Mouse (Mus musculus): Measurements from ENCODE around the gene Etnk1. TPM values are rescaled to one million over a fixed set of nuclear protein-coding genes. Genes with fewer than 3 reads are reported as not detected.
A peak's percentile ranks its signal among the peaks of the same experiment; 100 is the strongest.

The Etnk1 gene
- 19.7 and 22.9 TPM in 2 replicates for polyA plus RNA-seq (2016; fragmentation: Nextera tagmentation; extraction: Ambion mirVana)

GRCm38 (mm10) chr6:143166452-143167357, at the start of gene Etnk1:
TSS of gene Etnk1 (plus strand) at chr6:143167221.
- Histone ChIP-seq H3K9me3 (no peaks in the 10 kb centered on the region), H3K4me3 (peak within 1 kb of the TSS; percentile 83), H3K27me3 (ENCODE audit: insufficient read depth, poor library complexity, severe bottlenecking) (peaks cover 15% of the 10 kb centered on the region; the same call in 1 of the 2 replicates), H3K27ac (peak within 1 kb of the TSS; percentile 96), H3K4me1 (replicated peaks) (peaks cover 39% of the 10 kb centered on the region), H3K36me3 (peaks cover 12% of the 10 kb centered on the region; the same call in 1 of the 2 replicates)
- WGBS = 1% methylated on average over 81 of the region's 81 CpGs
- DNase-seq (ENCODE audit: low spot score) = peak; percentile 92

DNA sequence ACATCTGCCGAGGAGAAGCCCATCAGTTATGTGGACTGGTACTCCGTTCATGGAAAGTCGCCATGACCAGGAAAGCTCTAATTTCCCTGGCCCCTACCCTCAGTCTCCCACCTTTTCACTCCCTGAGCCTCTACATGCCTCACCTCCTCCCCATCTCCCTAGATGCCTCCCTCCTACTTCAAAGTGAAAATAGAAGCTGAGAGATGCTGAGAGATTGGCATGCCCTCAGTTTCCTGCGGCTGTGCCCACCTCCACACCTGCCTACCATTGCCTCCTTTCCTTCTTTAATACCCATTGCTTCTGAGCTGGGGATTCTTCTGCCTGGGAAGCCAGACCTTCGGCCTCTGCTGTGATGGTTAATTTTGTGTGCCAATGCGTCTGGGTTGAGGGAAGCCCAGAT, 47.7 kb upstream of the Etnk1 start:
- peaks cover 6% of the 10 kb centered on the region; the same call in 1 of the 2 replicates for H3K9me3 ChIP-seq
- no peak overlapping the region for H3K27ac ChIP-seq
- no peak for DNase-seq (ENCODE audit: low spot score)
- H3K4me3 ChIP-seq = no peak overlapping the region
- 90% methylated on average over 6 of the region's 6 CpGs for WGBS
- H3K27me3 ChIP-seq (ENCODE audit: insufficient read depth, poor library complexity, severe bottlenecking) = no peaks in the 10 kb centered on the region
- peaks cover 10% of the 10 kb centered on the region for H3K4me1 ChIP-seq (replicated peaks)
- no peaks in the 10 kb centered on the region for H3K36me3 ChIP-seq

DNA sequence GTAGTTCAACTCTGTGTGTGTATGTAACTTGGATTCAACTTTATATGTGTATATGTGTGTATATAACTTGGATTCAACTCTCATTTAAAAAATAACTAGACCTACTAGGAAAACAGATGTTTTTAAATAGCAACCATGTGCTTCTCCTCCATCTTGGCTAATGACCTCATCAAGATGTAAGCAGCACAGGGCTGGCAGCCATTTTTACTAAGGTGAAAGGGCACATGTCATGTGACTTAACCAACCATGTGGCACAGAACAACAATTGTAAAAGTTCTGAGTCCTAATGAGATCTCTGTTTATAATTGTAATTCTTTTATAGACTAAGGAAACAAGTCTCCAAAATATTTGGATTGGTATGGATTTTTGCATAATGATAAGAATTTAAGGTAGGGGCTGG, 41.3 kb upstream of the Etnk1 start:
- peaks cover 4% of the 10 kb centered on the region; the same call in 1 of the 2 replicates for H3K9me3 ChIP-seq
- no peaks in the 10 kb centered on the region for H3K4me1 ChIP-seq (replicated peaks)
- H3K4me3 ChIP-seq = no peak overlapping the region
- H3K36me3 ChIP-seq = no peaks in the 10 kb centered on the region
- no peak overlapping the region for H3K27ac ChIP-seq
- no peaks in the 10 kb centered on the region for H3K27me3 ChIP-seq (ENCODE audit: insufficient read depth, poor library complexity, severe bottlenecking)
- no peak for DNase-seq (ENCODE audit: low spot score)

DNA sequence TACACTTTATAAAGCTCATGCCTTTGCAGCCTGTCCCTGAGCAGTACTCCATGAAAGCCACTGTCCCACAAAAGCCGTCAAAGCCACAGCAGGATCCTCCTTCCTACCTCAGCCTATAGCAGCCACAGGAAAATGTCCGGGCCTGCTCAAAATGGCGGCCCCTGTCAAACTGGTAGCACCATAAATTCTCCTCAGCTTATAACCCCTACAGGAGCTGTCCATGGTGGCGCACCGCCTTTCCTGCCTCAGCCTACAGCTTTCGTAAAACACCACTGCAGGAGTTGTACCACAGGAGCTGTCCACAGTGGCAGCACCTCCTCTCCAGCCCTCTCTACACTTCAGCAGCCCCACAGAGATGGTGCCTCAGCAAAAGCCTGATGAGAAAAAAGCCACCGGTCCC, 37.6 kb upstream of the Etnk1 start:
- Histone ChIP-seq H3K36me3 (no peaks in the 10 kb centered on the region), H3K4me1 (replicated peaks) (no peaks in the 10 kb centered on the region), H3K4me3 (no peak overlapping the region), H3K9me3 (peaks cover 3% of the 10 kb centered on the region; the same call in 1 of the 2 replicates), H3K27me3 (ENCODE audit: insufficient read depth, poor library complexity, severe bottlenecking) (no peaks in the 10 kb centered on the region), H3K27ac (no peak overlapping the region)
- WGBS = 89% methylated on average over 7 of the region's 7 CpGs
- no peak for DNase-seq (ENCODE audit: low spot score)

DNA sequence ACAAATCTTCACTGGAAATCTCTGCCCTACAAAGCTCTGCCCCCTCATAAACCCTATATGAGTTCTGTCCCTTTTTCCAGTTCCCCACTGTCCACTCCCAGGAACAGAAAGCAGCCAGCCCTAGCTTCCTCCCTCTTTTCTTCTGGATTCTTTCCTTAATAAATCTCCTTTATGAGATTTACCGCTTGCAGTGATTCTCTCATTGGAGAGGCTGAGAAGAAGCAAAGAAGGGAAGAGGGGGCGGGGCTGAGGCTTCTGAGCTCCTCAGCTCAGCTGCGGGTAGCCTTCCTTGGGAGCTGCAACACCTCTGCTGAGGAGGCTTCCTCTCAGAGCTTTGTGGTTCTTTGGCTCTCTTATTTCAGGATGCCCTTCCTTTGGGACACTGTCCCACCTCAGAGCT, 37.1 kb upstream of the Etnk1 start:
- no peaks in the 10 kb centered on the region for H3K4me1 ChIP-seq (replicated peaks)
- no peak for DNase-seq (ENCODE audit: low spot score)
- peaks cover 3% of the 10 kb centered on the region; the same call in 1 of the 2 replicates for H3K9me3 ChIP-seq
- no peaks in the 10 kb centered on the region for H3K27me3 ChIP-seq (ENCODE audit: insufficient read depth, poor library complexity, severe bottlenecking)
- no peaks in the 10 kb centered on the region for H3K36me3 ChIP-seq
- H3K27ac ChIP-seq = no peak overlapping the region
- 82% methylated on average over 3 of the region's 3 CpGs for WGBS
- no peak overlapping the region for H3K4me3 ChIP-seq

DNA sequence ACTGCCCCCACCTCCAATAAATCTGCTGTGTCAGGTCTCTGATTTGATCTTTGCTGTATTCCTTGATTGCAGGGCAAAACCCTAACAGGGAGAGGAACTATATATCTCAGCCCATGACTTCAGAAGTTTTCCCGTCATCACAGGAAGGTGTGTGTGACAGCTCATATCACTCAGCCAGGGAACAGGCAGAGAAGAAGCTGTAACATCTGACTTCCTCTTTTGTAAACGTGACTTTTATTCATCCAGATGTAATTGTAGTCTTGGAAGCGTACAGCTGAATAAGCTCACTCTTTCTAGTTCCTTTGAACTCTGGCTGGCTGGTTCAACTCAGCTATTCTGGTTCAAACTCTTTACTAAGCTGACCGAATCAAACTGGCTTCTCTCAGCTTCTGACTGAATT, 36.6 kb upstream of the Etnk1 start:
- peaks cover 3% of the 10 kb centered on the region; the same call in 1 of the 2 replicates for H3K9me3 ChIP-seq
- no peak overlapping the region for H3K4me3 ChIP-seq
- H3K4me1 ChIP-seq (replicated peaks) = peaks cover 3% of the 10 kb centered on the region; the same call in 1 of the 2 replicates
- 86% methylated on average over 4 of the region's 4 CpGs for WGBS
- H3K27me3 ChIP-seq (ENCODE audit: insufficient read depth, poor library complexity, severe bottlenecking) = no peaks in the 10 kb centered on the region
- no peak for DNase-seq (ENCODE audit: low spot score)
- H3K36me3 ChIP-seq = no peaks in the 10 kb centered on the region
- H3K27ac ChIP-seq = no peak overlapping the region

- no peaks in the 10 kb centered on the region for H3K36me3 ChIP-seq
- no peaks in the 10 kb centered on the region for H3K27me3 ChIP-seq (ENCODE audit: insufficient read depth, poor library complexity, severe bottlenecking)
- H3K4me3 ChIP-seq = no peak overlapping the region
- no peak overlapping the region for H3K27ac ChIP-seq
- peaks cover 3% of the 10 kb centered on the region; the same call in 1 of the 2 replicates for H3K4me1 ChIP-seq (replicated peaks)
- DNase-seq (ENCODE audit: low spot score) = no peak
- peaks cover 3% of the 10 kb centered on the region; the same call in 1 of the 2 replicates for H3K9me3 ChIP-seq
- 80% methylated on average over 6 of the region's 6 CpGs for WGBS
These were observed 34.9 kb upstream of the Etnk1 start for GRCm38 (mm10) chr6:143131895-143132652.

DNA sequence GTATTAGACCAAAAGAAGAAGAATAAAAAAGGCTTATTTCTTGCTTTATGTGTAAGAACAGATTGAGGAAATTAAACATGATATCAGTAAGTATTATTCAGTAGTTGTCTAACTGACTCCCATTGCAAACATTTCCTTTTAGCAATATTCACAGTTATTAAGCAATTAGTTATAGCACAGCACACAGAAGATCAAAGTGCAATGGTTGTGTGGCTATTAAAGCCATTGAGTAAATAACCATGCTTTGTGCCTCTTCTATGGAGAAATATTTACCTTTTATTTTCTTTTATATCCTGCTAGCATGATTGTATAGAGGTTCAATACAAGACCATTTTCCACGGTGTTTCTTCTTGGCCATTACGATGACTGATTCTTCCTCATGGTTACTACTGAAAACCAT, 33.9 kb upstream of the Etnk1 start:
- no peak for DNase-seq (ENCODE audit: low spot score)
- no peaks in the 10 kb centered on the region for H3K36me3 ChIP-seq

GRCm38 (mm10) chr6:143135097-143135496, 31.9 kb upstream of the Etnk1 start:
- Histone ChIP-seq H3K36me3 (no peaks in the 10 kb centered on the region), H3K4me3 (no peak overlapping the region), H3K4me1 (replicated peaks) (peaks cover 3% of the 10 kb centered on the region; the same call in 1 of the 2 replicates), H3K27me3 (ENCODE audit: insufficient read depth, poor library complexity, severe bottlenecking) (no peaks in the 10 kb centered on the region), H3K9me3 (peaks cover 3% of the 10 kb centered on the region; the same call in 1 of the 2 replicates), H3K27ac (no peak overlapping the region)
- WGBS = 87% methylated on average over 13 of the region's 13 CpGs
- DNase-seq (ENCODE audit: low spot score) = no peak

More for the DNA sequence above, 33.9 kb upstream of the Etnk1 start:
- Histone ChIP-seq H3K4me3 (no peak overlapping the region), H3K4me1 (replicated peaks) (peaks cover 3% of the 10 kb centered on the region; the same call in 1 of the 2 replicates), H3K9me3 (peaks cover 3% of the 10 kb centered on the region; the same call in 1 of the 2 replicates), H3K27ac (no peak overlapping the region), H3K27me3 (ENCODE audit: insufficient read depth, poor library complexity, severe bottlenecking) (no peaks in the 10 kb centered on the region)
- 89% methylated on average over 2 of the region's 2 CpGs for WGBS

DNA sequence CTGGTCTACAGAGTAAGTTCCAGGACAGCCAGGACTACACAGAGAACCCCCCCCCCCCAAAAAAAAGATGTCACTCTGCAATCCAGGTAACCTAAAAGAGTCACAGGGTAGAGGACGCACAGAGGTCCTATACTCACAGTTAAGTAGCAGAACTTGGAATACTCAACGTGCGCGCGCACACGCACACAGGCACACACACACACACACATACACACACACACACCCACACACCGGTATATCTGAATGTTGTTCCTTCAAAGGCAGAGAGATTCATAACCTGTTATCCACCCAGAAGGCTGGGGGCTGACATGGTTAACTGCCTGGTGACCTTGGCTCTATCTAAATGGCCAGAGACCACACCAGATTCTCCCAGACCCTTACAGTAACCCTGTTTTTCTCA, 30.3 kb upstream of the Etnk1 start:
- Histone ChIP-seq H3K36me3 (no peaks in the 10 kb centered on the region), H3K9me3 (no peaks in the 10 kb centered on the region), H3K27me3 (ENCODE audit: insufficient read depth, poor library complexity, severe bottlenecking) (no peaks in the 10 kb centered on the region), H3K4me1 (replicated peaks) (peaks cover 3% of the 10 kb centered on the region; the same call in 1 of the 2 replicates), H3K4me3 (no peak overlapping the region), H3K27ac (no peak overlapping the region)
- no peak for DNase-seq (ENCODE audit: low spot score)
- 92% methylated on average over 7 of the region's 7 CpGs for WGBS

DNA sequence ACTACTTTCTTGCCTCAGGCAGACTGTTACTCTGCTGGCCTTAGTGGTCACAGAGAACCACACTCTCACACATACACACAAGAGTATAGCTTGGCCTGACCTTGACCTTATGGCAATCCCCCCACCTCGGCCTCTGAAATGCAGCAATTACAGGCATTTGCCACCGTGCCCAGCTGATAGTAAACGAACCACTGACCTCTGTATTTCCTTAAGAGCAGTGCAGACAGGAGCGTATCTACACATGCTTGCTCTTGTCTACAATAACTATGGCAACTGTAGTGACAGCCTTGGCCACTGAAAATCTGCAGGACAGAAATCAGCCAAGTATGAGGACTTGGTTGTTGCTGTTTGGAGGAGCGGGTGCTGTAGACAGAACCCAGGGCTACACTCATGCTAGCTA, 29.7 kb upstream of the Etnk1 start:
- WGBS = 79% methylated on average over 5 of the region's 5 CpGs
- Histone ChIP-seq H3K4me1 (replicated peaks) (peaks cover 3% of the 10 kb centered on the region; the same call in 1 of the 2 replicates), H3K27ac (no peak overlapping the region), H3K9me3 (no peaks in the 10 kb centered on the region), H3K36me3 (no peaks in the 10 kb centered on the region), H3K4me3 (no peak overlapping the region), H3K27me3 (ENCODE audit: insufficient read depth, poor library complexity, severe bottlenecking) (no peaks in the 10 kb centered on the region)
- no peak for DNase-seq (ENCODE audit: low spot score)

- WGBS = 78% methylated on average over 2 of the region's 2 CpGs
- no peak overlapping the region for H3K27ac ChIP-seq
- no peaks in the 10 kb centered on the region for H3K36me3 ChIP-seq
- H3K27me3 ChIP-seq (ENCODE audit: insufficient read depth, poor library complexity, severe bottlenecking) = no peaks in the 10 kb centered on the region
- DNase-seq (ENCODE audit: low spot score) = no peak
- H3K4me1 ChIP-seq (replicated peaks) = peaks cover 12% of the 10 kb centered on the region; the same call in 1 of the 2 replicates
- H3K9me3 ChIP-seq = no peaks in the 10 kb centered on the region
- no peak overlapping the region for H3K4me3 ChIP-seq
These were observed 27.6 kb upstream of the Etnk1 start for GRCm38 (mm10) chr6:143139417-143139816.

Measured in hindbrain, embryonic 10.5 days (tissue).